Mouse (Mus musculus): ENCODE results near the gene Vps37b. TPM values are rescaled to one million over a fixed set of nuclear protein-coding genes. Genes with fewer than 3 reads are reported as not detected.
A peak's percentile ranks its signal among the peaks of the same experiment; 100 is the strongest.
"Not testable (repeated sequence)": the region's sequence is repeated elsewhere in the genome, so short reads cannot be mapped to it uniquely, and the experiment has no call there.

Vps37b gene
- 100 to 1,000 TPM in 1 of 2 experiments, 10 to 100 TPM in 1; 97.2 to 127 TPM for total RNA-seq (2021)
- long read RNA-seq, experiment 1, transcript Vps37b-201 (4 exons, 2,522 nt), result major isoform, 242 of 256 reads
- long read RNA-seq, experiment 1, partial matches to known transcripts, result 10 of 256 reads
- long read RNA-seq, experiment 1, other reads (novel, unspliced or antisense), result 4 of 256 reads
- long read RNA-seq, experiment 2, transcript Vps37b-201 (4 exons, 2,522 nt), result major isoform, 287 of 343 reads
- long read RNA-seq, experiment 2, partial matches to known transcripts, result 1 of 343 reads
- long read RNA-seq, experiment 2, other reads (novel, unspliced or antisense), result 55 of 343 reads

- peak; percentile 97 to 98 for DNase-seq (ENCODE audit: low spot score in 2 of 2)
These were observed at the start of gene Vps37b for GRCm38 (mm10) chr5:124032001-124032508. Vps37b (minus strand) TSS chr5:124032270.

DNA sequence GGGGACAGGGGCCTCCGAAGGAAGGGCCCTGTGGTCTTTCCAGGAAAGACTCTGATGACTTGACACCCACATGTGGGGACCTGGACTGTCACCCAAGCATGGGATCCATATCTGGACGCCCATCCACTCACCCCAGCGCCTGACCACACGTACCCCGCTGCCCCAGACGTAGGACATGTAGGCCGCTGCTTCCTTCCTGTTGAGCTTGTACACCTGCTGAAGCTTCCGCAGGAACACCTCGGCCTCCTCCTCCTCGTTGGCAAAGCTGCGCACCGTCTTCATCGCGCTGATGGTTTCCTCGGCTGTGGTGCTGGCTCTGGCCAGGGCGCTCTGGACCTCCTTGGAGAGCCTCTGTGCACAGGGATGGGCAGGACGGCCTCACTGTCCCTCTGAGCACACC, 47.8 kb upstream of the Vps37b start:
- no peak for DNase-seq (ENCODE audit: low spot score in 2 of 2)

- DNase-seq (ENCODE audit: low spot score in 2 of 2), result no peak
These were observed 46.8 kb upstream of the Vps37b start for GRCm38 (mm10) chr5:124078794-124079416.

GRCm38 (mm10) chr5:124077856-124078460, 45.9 kb upstream of the Vps37b start:
- no peak for DNase-seq (ENCODE audit: low spot score in 2 of 2)

DNA sequence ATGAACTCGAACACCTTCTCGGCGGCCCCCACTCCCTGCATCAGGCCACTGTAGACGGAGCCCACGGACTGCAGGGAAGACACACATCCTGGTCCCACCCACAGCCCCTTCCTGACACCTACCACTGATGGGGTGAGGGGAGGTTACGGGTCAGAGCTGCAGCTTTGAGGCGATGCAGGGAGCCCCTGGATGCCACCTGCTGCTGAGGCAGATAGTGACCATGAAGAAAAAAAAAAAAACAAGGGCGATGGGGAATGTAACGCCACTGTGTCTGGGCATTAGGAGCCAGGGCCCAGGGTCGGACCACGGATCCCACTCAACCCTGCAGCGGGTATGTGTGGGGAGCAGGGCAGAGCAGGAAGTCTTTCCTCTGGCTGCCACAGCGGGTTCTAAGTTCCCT, 45.2 kb upstream of the Vps37b start:
- no peak for DNase-seq (ENCODE audit: low spot score in 2 of 2)

DNA sequence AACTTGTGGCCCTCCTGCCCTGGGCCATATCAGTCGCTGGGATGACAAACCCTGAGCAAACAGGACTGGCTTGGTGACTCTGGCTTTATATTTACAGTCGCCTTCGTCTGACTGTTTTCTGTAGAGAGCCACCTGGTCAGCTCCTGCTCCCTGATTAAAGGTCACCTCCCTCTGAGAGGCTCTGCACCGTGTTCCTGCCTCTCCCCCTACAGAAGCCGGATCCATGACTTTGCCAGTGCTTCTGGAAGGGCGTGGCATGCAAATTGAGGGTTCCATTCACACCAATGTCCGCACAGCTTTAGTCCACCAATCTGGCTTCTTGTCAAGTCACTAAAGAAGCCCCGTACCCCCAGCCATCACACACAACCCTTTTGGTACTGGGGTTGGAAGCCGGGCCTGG, 44.5 kb upstream of the Vps37b start:
- DNase-seq (ENCODE audit: low spot score in 2 of 2), result no peak

- no peak for DNase-seq (ENCODE audit: low spot score in 2 of 2)
These were observed 43.6 kb upstream of the Vps37b start for GRCm38 (mm10) chr5:124075716-124076115.

- DNase-seq (ENCODE audit: low spot score in 2 of 2), result peak in 1 of 2 experiments; percentile 29
These were observed 42.8 kb upstream of the Vps37b start for GRCm38 (mm10) chr5:124074845-124075307.

DNA sequence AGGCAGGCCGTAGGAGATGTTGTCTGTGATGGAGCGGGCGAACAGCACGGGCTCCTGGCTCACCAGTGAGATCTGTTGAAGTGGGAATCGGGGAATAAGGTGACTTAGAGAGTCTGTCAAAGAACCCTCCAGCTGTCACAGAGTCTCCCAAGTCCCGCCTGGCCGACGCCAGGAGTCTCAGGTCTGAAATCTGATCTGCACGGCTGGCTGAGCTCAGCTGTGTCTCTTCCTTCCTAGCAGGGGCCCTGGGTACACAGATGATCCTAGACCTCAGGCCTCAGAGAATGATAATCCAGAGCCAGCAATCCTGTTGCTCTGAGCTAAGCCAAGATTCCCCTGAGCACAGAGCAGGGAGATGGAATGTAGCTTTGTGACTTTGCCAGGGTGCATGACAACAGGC, 41.6 kb upstream of the Vps37b start:
- no peak for DNase-seq (ENCODE audit: low spot score in 2 of 2)

- no peak for DNase-seq (ENCODE audit: low spot score in 2 of 2)
These were observed 37.6 kb upstream of the Vps37b start for GRCm38 (mm10) chr5:124069657-124070056.

GRCm38 (mm10) chr5:124062037-124062824, 30.2 kb upstream of the Vps37b start:
- DNase-seq (ENCODE audit: low spot score in 2 of 2), result no peak

DNA sequence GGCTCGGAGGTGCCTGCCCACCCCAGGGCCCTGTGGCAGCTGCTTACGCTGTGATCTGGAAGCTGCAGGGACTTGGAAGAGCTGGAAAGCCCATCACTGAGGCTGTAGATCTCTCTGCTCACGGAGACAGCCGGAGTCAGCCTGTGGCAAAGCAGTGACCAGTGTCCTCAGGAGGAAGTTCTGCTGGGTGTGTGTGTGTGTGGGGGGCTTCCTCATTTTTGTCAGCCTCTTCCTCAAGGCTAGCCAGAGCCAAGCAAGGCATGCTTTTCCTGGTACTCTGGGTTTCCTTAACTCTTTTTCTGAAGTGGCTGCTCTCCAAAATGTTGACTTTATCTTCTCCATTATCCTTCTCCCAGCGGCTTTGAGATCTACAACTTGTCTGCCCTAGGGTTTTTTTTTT, 27.6 kb upstream of the Vps37b start:
- DNase-seq (ENCODE audit: low spot score in 2 of 2), result no peak

GRCm38 (mm10) chr5:124058749-124059148, 26.7 kb upstream of the Vps37b start:
- DNase-seq (ENCODE audit: low spot score in 2 of 2), result no peak

DNA sequence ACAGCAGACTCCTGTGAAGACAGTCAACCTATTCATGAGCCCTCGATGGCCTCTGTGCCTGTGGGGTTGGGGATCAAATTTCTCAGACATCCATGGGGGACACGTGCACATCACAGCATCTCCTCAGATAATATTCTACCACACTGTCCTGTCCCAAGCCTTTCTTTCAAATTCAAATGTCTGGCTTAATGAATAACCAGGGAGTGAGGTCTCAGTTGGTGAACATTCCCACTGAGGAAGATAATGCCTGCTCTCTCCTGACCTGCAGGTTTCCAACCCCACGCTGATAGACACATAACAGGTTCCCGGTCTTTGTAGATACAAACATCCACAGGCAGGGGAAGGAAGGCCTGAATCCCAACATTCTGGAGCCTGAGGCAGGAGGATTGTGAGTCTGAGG, 24.9 kb upstream of the Vps37b start:
- DNase-seq (ENCODE audit: low spot score in 2 of 2), result no peak

DNA sequence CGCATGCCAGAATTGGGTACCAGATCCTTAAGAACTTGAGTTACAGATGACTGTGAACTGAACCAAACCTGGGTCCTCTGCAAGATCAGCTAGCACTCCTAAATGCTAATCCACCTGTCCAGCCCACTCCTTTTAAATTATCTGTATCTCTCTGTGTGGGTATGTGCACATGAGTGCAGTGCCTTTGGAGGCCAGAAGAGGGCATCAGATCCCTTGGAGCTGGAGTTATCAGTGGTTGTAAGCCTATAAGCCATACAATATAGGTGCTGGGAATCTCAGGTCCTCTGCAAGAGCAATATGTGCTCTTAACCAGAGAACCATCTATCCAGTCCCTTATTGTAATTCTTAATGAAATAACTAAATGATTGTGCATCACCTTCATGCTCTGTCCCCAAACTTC, 24.1 kb upstream of the Vps37b start:
- no peak for DNase-seq (ENCODE audit: low spot score in 2 of 2)

- DNase-seq (ENCODE audit: low spot score in 2 of 2), result not testable (repeated sequence)
These were observed 20.6 kb upstream of the Vps37b start for GRCm38 (mm10) chr5:124052641-124053040.

DNA sequence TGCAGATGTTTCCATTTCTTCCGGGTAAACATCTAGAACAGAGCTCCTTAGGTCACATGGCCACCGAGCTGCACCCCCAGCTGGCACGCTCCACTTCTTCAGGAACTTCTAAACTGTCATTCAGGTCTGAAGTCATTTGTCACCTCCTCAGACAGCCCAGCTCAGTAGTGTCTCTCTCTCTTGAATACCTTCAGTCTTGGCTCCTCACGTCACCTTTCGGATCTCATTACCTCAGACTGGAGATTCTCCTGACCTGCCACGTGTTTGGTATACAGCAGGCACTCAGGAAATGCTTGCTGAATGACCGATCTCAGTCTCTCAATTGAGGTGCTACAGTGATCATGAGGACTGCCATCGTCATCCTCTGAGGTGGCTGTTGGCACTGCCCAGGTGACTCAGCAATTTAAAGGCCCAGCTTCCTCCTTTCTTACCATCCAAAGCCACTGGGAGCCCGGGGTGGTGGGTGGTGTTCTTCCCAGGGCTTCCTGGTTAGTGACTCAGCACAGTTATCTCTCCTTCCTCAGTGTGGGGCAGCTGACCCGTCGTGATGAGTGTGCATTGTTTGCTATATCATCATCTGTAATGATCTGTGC, 19.9 kb upstream of the Vps37b start:
- DNase-seq (ENCODE audit: low spot score in 2 of 2), result no peak

- no peak for DNase-seq (ENCODE audit: low spot score in 2 of 2)
These were observed 18.3 kb upstream of the Vps37b start for GRCm38 (mm10) chr5:124050095-124051050.

- no peak for DNase-seq (ENCODE audit: low spot score in 2 of 2)
These were observed 17.4 kb upstream of the Vps37b start for GRCm38 (mm10) chr5:124049249-124050045.
